Mouse (Mus musculus): ENCODE measurements at regions not wholly inside any gene's neighbourhood (a gene's known extent, or its start where the extent isn't known, plus 50 kb on each side); places are given as distances from the start of the nearest gene placed in this dataset.
"Not testable (repeated sequence)": the region's sequence is repeated elsewhere in the genome, so short reads cannot be mapped to it uniquely, and the experiment has no call there.

- Histone ChIP-seq H3K27ac (ENCODE audit: low read length) (no peak overlapping the region), H3K4me3 (ENCODE audit: low read length) (no peak overlapping the region), H3K9me3 (ENCODE audit: control insufficient read depth, low read length) (no peaks in the 10 kb centered on the region), H3K36me3 (ENCODE audit: control insufficient read depth, insufficient read depth, low read length) (no peaks in the 10 kb centered on the region), H3K27me3 (ENCODE audit: control insufficient read depth, insufficient read depth, low read depth, low read length) (no peaks in the 10 kb centered on the region), H3K4me1 (replicated peaks; ENCODE audit: control insufficient read depth, insufficient read depth, low read length) (no peaks in the 10 kb centered on the region), H3K9ac (ENCODE audit: low read length) (no peak overlapping the region), H3K4me2 (ENCODE audit: low read depth, low read length) (no peak overlapping the region)
- WGBS = 50% methylated on average over 1 of the region's 1 CpGs
- ATAC-seq (ENCODE audit: low read depth) = no peak
Observed at GRCm38 (mm10) chrX:35791273-35791672, 97.4 kb upstream of the Dock11 start.

- no peak overlapping the region for H3K27ac ChIP-seq (ENCODE audit: low read length)
- H3K9me3 ChIP-seq (ENCODE audit: control insufficient read depth, low read length) = no peaks in the 10 kb centered on the region
- H3K27me3 ChIP-seq (ENCODE audit: control insufficient read depth, insufficient read depth, low read depth, low read length) = no peaks in the 10 kb centered on the region
- no peak for ATAC-seq (ENCODE audit: low read depth)
- no peak overlapping the region for H3K9ac ChIP-seq (ENCODE audit: low read length)
- no peak overlapping the region for H3K4me3 ChIP-seq (ENCODE audit: low read length)
- H3K4me1 ChIP-seq (replicated peaks; ENCODE audit: control insufficient read depth, insufficient read depth, low read length) = no peaks in the 10 kb centered on the region
- no peaks in the 10 kb centered on the region for H3K36me3 ChIP-seq (ENCODE audit: control insufficient read depth, insufficient read depth, low read length)
- H3K4me2 ChIP-seq (ENCODE audit: low read depth, low read length) = no peak overlapping the region
- WGBS = 36% methylated on average over 2 of the region's 2 CpGs
Observed at GRCm38 (mm10) chrX:35813206-35813605, 75.4 kb upstream of the Dock11 start.

DNA sequence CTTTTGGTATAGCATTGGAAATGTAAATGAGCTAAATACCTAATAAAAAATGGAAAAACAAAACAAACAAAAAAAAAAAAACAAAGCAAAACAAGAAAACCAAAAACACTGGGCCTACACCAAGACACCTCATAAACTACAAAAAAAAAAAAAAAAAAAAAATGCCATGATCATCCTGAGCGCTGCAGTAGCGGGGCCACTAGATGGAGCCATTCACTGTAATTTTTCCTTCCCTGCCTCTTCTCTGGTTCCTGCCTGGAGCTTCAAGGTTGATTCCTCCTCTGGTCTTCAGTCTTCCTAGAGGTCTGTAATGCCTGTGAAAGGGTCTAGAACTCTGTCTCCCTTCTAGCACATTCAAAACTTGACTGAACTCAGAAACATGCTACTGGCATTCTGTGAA lies 54.2 kb upstream of the Dock11 start:
- H3K4me2 ChIP-seq (ENCODE audit: low read depth, low read length); H3K36me3 ChIP-seq (ENCODE audit: control insufficient read depth, insufficient read depth, low read length); H3K9me3 ChIP-seq (ENCODE audit: control insufficient read depth, low read length); H3K4me1 ChIP-seq (replicated peaks; ENCODE audit: control insufficient read depth, insufficient read depth, low read length); H3K27ac ChIP-seq (ENCODE audit: low read length); H3K9ac ChIP-seq (ENCODE audit: low read length); H3K4me3 ChIP-seq (ENCODE audit: low read length); H3K27me3 ChIP-seq (ENCODE audit: control insufficient read depth, insufficient read depth, low read depth, low read length): not testable (repeated sequence)
- 0 out of 2 replicates have a peak, but pooled peaks have one; percentile 34 for ATAC-seq (ENCODE audit: low read depth)
- 0% methylated on average over 2 of the region's 2 CpGs for WGBS

- H3K4me1 ChIP-seq (replicated peaks; ENCODE audit: control insufficient read depth, insufficient read depth, low read length) = no peaks in the 10 kb centered on the region
- no peak for ATAC-seq (ENCODE audit: low read depth)
- H3K9me3 ChIP-seq (ENCODE audit: control insufficient read depth, low read length) = no peaks in the 10 kb centered on the region
- no peaks in the 10 kb centered on the region for H3K27me3 ChIP-seq (ENCODE audit: control insufficient read depth, insufficient read depth, low read depth, low read length)
- H3K4me3 ChIP-seq (ENCODE audit: low read length) = no peak overlapping the region
- no peak overlapping the region for H3K9ac ChIP-seq (ENCODE audit: low read length)
- WGBS = 42% methylated on average over 1 of the region's 1 CpGs
- H3K36me3 ChIP-seq (ENCODE audit: control insufficient read depth, insufficient read depth, low read length) = no peaks in the 10 kb centered on the region
- no peak overlapping the region for H3K4me2 ChIP-seq (ENCODE audit: low read depth, low read length)
- H3K27ac ChIP-seq (ENCODE audit: low read length) = no peak overlapping the region
Observed at GRCm38 (mm10) chrX:35838064-35838463, 50.6 kb upstream of the Dock11 start.
